Mouse (Mus musculus): ENCODE measurements around the gene Gpank1. TPM values are rescaled to one million over a fixed set of nuclear protein-coding genes. Genes with fewer than 3 reads are reported as not detected.
"Not testable (repeated sequence)": the region's sequence is repeated elsewhere in the genome, so short reads cannot be mapped to it uniquely, and the experiment has no call there.

The Gpank1 gene
- polyA plus RNA-seq, 1 experiment from 2014 or later = 24.9 TPM

- H3K36me3 ChIP-seq = peaks cover 47% of the 10 kb centered on the region
- H3K4me3 ChIP-seq = no peak overlapping the region
- H3K9me3 ChIP-seq = no peaks in the 10 kb centered on the region
- no peak overlapping the region for H3K27ac ChIP-seq
- ATAC-seq (ENCODE audit: low FRiP score, low read depth) = no peak
- no peak overlapping the region for H3K9ac ChIP-seq
- H3K4me1 ChIP-seq = no peaks in the 10 kb centered on the region
- no peaks in the 10 kb centered on the region for H3K27me3 ChIP-seq (replicated peaks)
- WGBS = 88% methylated on average over 7 of the region's 7 CpGs
- H3K4me2 ChIP-seq (replicated peaks) = no peak overlapping the region
These were observed 17.2 kb upstream of the Gpank1 start for GRCm38 (mm10) chr17:35104079-35104478.

DNA sequence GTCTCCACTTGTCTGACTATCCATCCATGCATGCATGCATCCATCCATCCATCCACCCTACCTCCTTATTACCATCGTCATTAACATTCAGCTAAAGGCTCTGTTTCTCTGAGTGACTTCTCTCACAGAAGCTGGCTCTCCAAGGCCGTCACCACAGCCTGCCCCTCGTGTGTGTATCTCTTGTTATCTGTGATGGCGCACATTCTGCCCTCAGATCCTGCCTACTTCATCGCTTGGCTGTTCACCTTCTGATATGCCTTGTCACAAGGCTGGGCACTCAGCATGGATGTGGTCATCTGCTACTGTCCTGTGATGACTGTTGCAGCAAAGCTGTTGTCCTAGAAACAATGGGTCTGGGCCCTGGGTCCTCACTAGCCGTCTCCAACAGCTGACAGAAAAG lies 16.5 kb upstream of the Gpank1 start:
- Histone ChIP-seq H3K9me3 (no peaks in the 10 kb centered on the region), H3K9ac (0 out of 2 replicates have a peak overlapping the region, but pooled peaks have one; percentile 21), H3K27ac (no peak overlapping the region), H3K4me2 (replicated peaks) (no peak overlapping the region), H3K4me1 (no peaks in the 10 kb centered on the region), H3K36me3 (peaks cover 41% of the 10 kb centered on the region), H3K27me3 (replicated peaks) (no peaks in the 10 kb centered on the region), H3K4me3 (no peak overlapping the region)
- WGBS = 78% methylated on average over 6 of the region's 6 CpGs
- no peak for ATAC-seq (ENCODE audit: low FRiP score, low read depth)

DNA sequence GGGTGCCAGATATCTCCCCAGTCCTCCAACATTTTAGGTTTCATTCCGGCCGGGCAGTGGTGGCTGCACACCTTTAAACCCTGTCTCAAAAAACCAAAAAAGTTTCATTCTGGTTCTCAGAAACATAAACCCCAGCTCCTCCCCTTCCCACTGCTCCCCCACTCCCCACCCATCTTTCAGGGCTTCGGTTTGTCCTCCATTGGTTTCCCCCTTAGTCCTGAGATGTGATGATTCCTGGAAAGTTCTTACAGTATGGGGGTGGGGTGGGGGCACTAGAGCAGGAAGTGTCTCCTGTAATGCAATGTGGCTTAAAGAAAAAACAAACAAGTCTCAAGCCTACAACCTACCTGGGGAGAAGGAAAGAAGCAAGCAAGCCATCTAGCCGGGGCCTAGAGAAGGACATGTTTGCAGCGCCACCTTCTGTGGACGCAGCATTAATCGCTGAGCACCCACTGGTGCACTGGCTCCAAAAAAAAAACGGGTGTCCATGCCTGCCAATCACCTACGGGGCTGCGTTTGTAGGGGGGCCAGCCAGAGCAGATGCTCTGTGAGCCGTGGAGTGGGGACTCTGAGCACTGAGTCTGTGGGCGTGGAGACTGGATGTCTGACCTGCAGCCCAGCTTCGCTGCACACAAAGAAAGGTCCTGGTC lies 15.4 kb upstream of the Gpank1 start:
- Histone ChIP-seq H3K4me3 (no peak overlapping the region), H3K9me3 (no peaks in the 10 kb centered on the region), H3K4me2 (replicated peaks) (no peak overlapping the region; the same call in 1 of the 2 replicates), H3K27ac (no peak overlapping the region), H3K9ac (peak overlapping the region; percentile 13; the same call in 1 of the 2 replicates), H3K4me1 (no peaks in the 10 kb centered on the region), H3K27me3 (replicated peaks) (no peaks in the 10 kb centered on the region), H3K36me3 (peaks cover 30% of the 10 kb centered on the region)
- ATAC-seq (ENCODE audit: low FRiP score, low read depth) = no peak
- WGBS = 28% methylated on average over 13 of the region's 13 CpGs

- WGBS = 79% methylated on average over 3 of the region's 3 CpGs
- no peaks in the 10 kb centered on the region for H3K9me3 ChIP-seq
- no peak overlapping the region for H3K4me2 ChIP-seq (replicated peaks)
- H3K9ac ChIP-seq = peak overlapping the region; percentile 13; the same call in 1 of the 2 replicates
- no peaks in the 10 kb centered on the region for H3K27me3 ChIP-seq (replicated peaks)
- peaks cover 23% of the 10 kb centered on the region for H3K36me3 ChIP-seq
- H3K4me3 ChIP-seq = no peak overlapping the region
- ATAC-seq (ENCODE audit: low FRiP score, low read depth) = no peak
- no peak overlapping the region for H3K27ac ChIP-seq
- H3K4me1 ChIP-seq = no peaks in the 10 kb centered on the region
These were observed 14.7 kb upstream of the Gpank1 start for GRCm38 (mm10) chr17:35106522-35106921.

DNA sequence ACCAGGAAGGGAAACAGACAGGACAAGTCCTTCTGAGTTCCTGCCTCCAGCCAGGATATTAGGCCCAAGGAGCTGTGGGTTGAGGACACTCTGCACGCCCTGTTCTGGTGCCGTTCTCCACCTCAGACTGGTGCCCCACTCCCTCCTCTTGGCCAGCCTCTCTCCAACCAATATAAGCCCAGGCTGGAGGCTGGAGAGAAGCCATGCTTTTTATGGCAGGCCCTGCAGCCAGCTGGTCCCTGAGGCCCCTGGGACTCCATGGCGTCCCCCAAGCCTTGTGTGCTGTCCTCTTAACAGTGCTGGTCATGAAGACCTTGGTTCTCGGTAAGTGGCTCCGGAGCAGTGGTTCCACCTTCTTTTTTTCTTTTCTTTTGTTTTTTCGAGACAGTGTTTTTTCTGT lies 13.2 kb upstream of the Gpank1 start, which contains the start of gene Ly6g5c:
Gene Ly6g5c, plus strand, starts transcription at position 183 of the 400 bp plus-strand sequence.
- no peak for ATAC-seq (ENCODE audit: low FRiP score, low read depth)
- no peaks in the 10 kb centered on the region for H3K27me3 ChIP-seq (replicated peaks)
- no peak within 1 kb of the TSS for H3K4me2 ChIP-seq (replicated peaks)
- H3K27ac ChIP-seq = no peak within 1 kb of the TSS
- WGBS = 80% methylated on average over 6 of the region's 6 CpGs
- no peak within 1 kb of the TSS for H3K4me3 ChIP-seq
- peaks cover 7% of the 10 kb centered on the region for H3K36me3 ChIP-seq
- H3K9ac ChIP-seq = no peak within 1 kb of the TSS
- no peaks in the 10 kb centered on the region; the same call in 1 of the 2 replicates for H3K4me1 ChIP-seq
- no peaks in the 10 kb centered on the region for H3K9me3 ChIP-seq

DNA sequence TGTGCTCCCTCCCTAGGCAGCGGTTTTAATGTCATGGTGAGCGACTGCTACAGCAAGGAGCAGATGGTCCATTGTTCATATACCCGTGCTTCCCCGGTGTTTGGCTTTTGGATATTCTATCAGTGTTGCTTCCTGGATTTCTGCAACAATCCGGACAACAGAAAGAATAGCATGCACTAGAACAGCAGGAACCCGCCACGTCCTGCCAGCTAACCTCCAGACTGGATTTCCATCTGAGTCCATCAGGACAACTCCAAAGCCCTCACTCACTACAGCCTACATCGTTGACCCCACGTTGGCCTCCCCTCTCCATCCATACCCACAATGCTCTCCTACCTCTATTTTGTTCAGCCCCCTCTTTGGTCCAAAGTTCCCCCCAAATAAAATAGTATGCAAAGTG lies 9.5 kb upstream of the Gpank1 start:
- no peaks in the 10 kb centered on the region; the same call in 1 of the 2 replicates for H3K4me1 ChIP-seq
- ATAC-seq (ENCODE audit: low FRiP score, low read depth) = no peak
- no peaks in the 10 kb centered on the region for H3K9me3 ChIP-seq
- peaks cover 29% of the 10 kb centered on the region for H3K36me3 ChIP-seq
- H3K4me2 ChIP-seq (replicated peaks) = no peak overlapping the region
- no peaks in the 10 kb centered on the region for H3K27me3 ChIP-seq (replicated peaks)
- no peak overlapping the region for H3K27ac ChIP-seq
- whole genome bisulfite sequencing = 76% methylated on average over 9 of the region's 9 CpGs
- no peak overlapping the region for H3K9ac ChIP-seq
- H3K4me3 ChIP-seq = no peak overlapping the region

DNA sequence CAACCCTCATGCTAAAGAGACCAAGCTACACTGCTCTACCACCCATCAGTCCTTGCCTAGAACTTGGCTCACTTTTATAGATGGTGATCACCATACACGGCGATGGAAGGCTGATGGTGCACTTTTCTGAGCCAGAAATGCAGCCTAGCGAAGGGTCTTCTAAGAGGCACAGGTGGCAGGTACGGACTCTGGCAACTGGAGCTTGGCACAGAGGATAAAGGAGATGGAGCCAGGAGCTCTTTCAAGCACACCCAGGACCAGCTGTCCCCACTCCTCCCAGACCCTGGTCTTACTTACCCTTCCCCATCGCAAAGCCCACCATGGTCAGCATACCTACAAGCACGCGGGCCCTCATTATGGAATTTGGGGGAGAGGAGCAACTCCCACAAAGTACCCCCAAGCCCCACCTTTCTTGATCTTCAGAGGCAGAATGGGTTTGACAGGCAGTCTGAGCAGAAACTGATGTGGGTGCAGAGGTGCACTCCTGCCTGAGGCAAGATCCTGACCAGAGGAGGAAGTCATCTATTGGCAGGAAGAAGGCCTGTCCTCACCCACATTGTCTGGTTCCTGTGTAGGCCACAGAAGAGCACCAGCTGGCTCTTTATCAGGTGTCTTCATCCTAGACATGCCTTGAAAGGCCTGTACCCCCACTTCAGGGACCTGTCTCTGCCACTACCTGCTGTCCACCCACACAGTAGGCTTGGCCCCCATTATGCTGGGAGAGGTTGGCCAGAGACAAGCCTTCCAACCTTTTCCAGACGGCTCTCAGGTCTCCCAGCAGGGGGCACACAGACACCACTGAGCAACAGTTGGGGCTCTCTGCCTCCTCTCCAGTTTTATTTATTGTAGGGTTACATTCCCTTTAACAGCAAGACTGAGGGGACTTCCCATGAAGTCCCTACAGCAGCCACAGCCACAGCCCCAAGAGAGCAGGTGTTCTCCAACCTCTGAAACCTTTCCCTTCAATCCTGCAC lies 5.9 kb upstream of the Gpank1 start, which contains the start of gene Ly6g5b:
Gene Ly6g5b, minus strand, starts transcription at position 383 of the 974 bp plus-strand sequence.
- Histone ChIP-seq H3K9ac (no peak within 1 kb of the TSS), H3K9me3 (no peaks in the 10 kb centered on the region), H3K27me3 (replicated peaks) (no peaks in the 10 kb centered on the region), H3K36me3 (peaks cover 49% of the 10 kb centered on the region), H3K4me2 (replicated peaks) (no peak within 1 kb of the TSS), H3K4me1 (peaks cover 7% of the 10 kb centered on the region), H3K4me3 (no peak within 1 kb of the TSS), H3K27ac (no peak within 1 kb of the TSS)
- 86% methylated on average over 8 of the region's 8 CpGs for WGBS
- ATAC-seq (ENCODE audit: low FRiP score, low read depth) = no peak

GRCm38 (mm10) chr17:35120745-35121142 lies 511 bp upstream of the Gpank1 start:
- Histone ChIP-seq H3K4me1 (peaks cover 16% of the 10 kb centered on the region), H3K4me3 (peak overlapping the region; percentile 90), H3K27ac (peak overlapping the region; percentile 22; the same call in 1 of the 2 replicates), H3K4me2 (replicated peaks) (peak overlapping the region; percentile 97), H3K9ac (peak overlapping the region; percentile 96), H3K9me3 (no peaks in the 10 kb centered on the region), H3K27me3 (replicated peaks) (no peaks in the 10 kb centered on the region), H3K36me3 (peaks cover 45% of the 10 kb centered on the region)
- no peak; the same call in 1 of the 2 replicates for ATAC-seq (ENCODE audit: low FRiP score, low read depth)
- under 1% methylated on average over 33 of the region's 33 CpGs for WGBS

GRCm38 (mm10) chr17:35121871-35122303 lies 632 bp downstream of the Gpank1 start, which contains the start of gene Csnk2b:
Gene Csnk2b (minus strand): TSS chr17:35122053.
- Histone ChIP-seq H3K27ac (peak within 1 kb of the TSS; percentile 75), H3K36me3 (peaks cover 36% of the 10 kb centered on the region), H3K4me2 (replicated peaks) (peak within 1 kb of the TSS; percentile 97), H3K27me3 (replicated peaks) (no peaks in the 10 kb centered on the region), H3K4me3 (peak within 1 kb of the TSS; percentile 90), H3K9ac (peak within 1 kb of the TSS; percentile 96), H3K4me1 (peaks cover 27% of the 10 kb centered on the region), H3K9me3 (no peaks in the 10 kb centered on the region)
- ATAC-seq (ENCODE audit: low FRiP score, low read depth) = no peak
- WGBS = under 1% methylated on average over 19 of the region's 19 CpGs

DNA sequence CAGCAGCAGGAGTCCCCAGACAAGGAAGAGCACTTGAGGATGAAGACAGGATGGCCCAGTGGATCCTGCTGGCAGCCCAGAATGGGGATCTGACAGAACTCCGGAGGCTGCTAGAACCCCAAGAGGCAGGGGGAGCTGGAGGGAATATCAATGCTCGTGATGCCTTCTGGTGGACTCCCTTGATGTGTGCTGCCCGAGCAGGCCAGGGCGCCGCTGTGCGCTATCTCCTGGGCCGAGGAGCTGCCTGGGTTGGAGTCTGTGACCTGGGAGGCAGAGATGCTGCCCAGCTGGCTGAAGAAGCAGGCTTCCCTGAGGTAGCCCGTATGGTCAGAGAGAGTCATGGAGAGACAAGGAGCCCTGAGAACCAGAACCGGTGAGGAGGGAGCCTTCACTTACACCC lies 2.0 kb downstream of the Gpank1 start:
- not testable (repeated sequence) for H3K4me2 ChIP-seq (replicated peaks); ATAC-seq (ENCODE audit: low FRiP score, low read depth); H3K27me3 ChIP-seq (replicated peaks); H3K9ac ChIP-seq; H3K9me3 ChIP-seq; H3K27ac ChIP-seq; H3K4me3 ChIP-seq
- WGBS = 89% methylated on average over 9 of the region's 9 CpGs
- peaks cover 25% of the 10 kb centered on the region for H3K36me3 ChIP-seq
- peaks cover 37% of the 10 kb centered on the region for H3K4me1 ChIP-seq

- H3K27me3 ChIP-seq (replicated peaks); ATAC-seq (ENCODE audit: low FRiP score, low read depth); H3K9ac ChIP-seq; H3K4me3 ChIP-seq; H3K9me3 ChIP-seq; H3K4me2 ChIP-seq (replicated peaks); H3K27ac ChIP-seq: not testable (repeated sequence)
- Histone ChIP-seq H3K4me1 (peaks cover 41% of the 10 kb centered on the region), H3K36me3 (peaks cover 17% of the 10 kb centered on the region)
- 94% methylated on average over 12 of the region's 12 CpGs for WGBS
These were observed 3.1 kb downstream of the Gpank1 start for GRCm38 (mm10) chr17:35124261-35124896.
